Mouse (Mus musculus) myocyte (in vitro differentiated cells): Measurements from ENCODE around the gene Gm11084.

Source experiments
- MAX ChIP-seq: IDR thresholded peaks from one replicate; pipeline ENCODE4 v1.6.1; 2011; ENCODE audit warnings: low read depth, mild to moderate bottlenecking, control low read depth
- POLR2A ChIP-seq: IDR thresholded peaks from one replicate; pipeline ENCODE4 v1.6.1; 2011; ENCODE audit warnings: low read depth, mild to moderate bottlenecking, control low read depth, moderate library complexity; ENCODE audit not compliant: insufficient read length

- no peak for TF ChIP-seq POLR2A
- no peak for TF ChIP-seq MAX
Measured at GRCm38 (mm10) chr2:72997586-72997985, 11.1 kb upstream of the Gm11084 start.
